Mouse (Mus musculus): ENCODE data around the gene Adrb1. TPM values are rescaled to one million over a fixed set of nuclear protein-coding genes. Genes with fewer than 3 reads are reported as not detected.
A peak's percentile ranks its signal among the peaks of the same experiment; 100 is the strongest.

The Adrb1 gene
- total and polyA plus RNA-seq, 3 experiments = not detected

DNA sequence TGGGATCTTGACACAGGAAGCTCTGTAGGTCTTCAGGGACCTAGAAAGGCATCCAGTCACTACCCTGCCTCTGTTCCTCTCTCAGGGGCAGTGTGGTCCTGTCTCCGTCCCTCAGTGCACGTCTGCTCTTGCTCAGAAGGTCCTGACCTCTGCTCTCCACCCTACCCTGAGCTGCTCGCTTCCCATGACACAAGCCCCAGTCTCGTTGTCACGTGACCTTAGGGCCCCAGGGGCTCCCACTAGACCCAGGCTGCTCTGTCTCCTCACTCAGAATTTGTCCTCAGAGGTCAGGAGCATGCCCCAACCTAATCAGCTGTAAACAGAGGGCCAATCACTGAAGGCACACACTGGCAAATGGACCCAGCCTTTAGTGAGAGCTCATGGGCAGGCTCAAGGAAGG, 29.5 kb upstream of the Adrb1 start:
- Histone ChIP-seq H3K36me3 (ENCODE audit: control insufficient read depth in 1 of 2, insufficient read depth in 2 of 2, low read length in 2 of 2) (no peaks in the 10 kb centered on the region), H3K4me3 (ENCODE audit: control insufficient read depth in 1 of 2, insufficient read depth in 1 of 2, low read depth in 2 of 2, low read length in 2 of 2) (no peak overlapping the region), H3K27me3 (ENCODE audit: control insufficient read depth in 1 of 2, insufficient read depth in 2 of 2, low read length in 2 of 2) (peaks cover 0 to 9% of the 10 kb centered on the region in 2 experiments; a peak in 2 of 4 replicates), H3K27ac (ENCODE audit: control insufficient read depth, low read depth, low read length) (no peak overlapping the region), H3K9ac (ENCODE audit: control insufficient read depth, low read depth, low read length, poor library complexity, severe bottlenecking) (no peak overlapping the region), H3K79me2 (ENCODE audit: control insufficient read depth, insufficient read depth, low read length, poor library complexity) (no peaks in the 10 kb centered on the region), H3K4me1 (ENCODE audit: control insufficient read depth in 1 of 2, insufficient read depth in 2 of 2, low read length in 2 of 2) (no peaks in the 10 kb centered on the region), H3K9me3 (replicated peaks; ENCODE audit: insufficient read depth, low read length) (no peaks in the 10 kb centered on the region)
- no peak for DNase-seq (ENCODE audit: low read depth, low spot score)
- peak; percentile 62 for TF ChIP-seq USF1 (IDR thresholded peaks at IDR 0.05; ENCODE audit: low read depth, low read length)
- TF ChIP-seq ZNF384 (IDR thresholded peaks at IDR 0.05; ENCODE audit: low read depth, low read length) = no peak

DNA sequence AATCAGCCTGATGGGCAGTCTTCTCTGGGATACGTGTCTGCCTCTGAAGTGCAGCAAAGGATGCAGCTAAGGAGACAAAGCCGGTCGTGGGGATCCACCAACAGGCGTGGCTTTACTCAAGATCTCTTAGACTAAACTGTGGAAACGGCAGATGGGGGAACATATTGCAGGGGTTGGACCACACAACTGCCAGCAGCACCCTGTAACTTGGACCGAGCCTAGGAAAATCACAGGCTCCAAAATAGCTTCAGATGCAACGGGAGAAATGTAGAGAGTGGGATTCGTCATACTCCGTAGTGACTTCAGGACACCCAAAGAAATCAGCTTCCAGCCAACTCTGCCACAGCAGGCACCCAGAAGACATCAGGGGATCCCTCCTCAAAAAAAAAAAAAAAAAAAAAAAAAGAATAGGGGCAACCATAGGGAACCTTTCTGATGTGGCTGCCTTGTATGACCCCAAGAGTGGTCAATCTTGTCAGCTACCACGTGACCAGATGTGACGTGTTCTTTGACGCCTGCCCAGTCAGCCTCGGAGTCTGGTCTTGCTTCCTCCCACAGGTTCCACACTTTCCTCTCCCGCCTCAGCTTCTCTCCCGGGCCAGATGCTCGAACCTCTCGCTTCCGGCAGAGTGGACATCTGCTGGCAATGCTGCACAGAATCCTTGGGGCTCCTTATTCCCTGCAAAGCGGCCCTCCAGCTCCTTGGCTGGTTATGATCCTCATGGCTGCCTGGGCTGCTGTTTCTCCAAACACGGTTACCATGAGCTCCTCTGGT, 24.4 kb upstream of the Adrb1 start:
- H3K9me3 ChIP-seq (replicated peaks; ENCODE audit: insufficient read depth, low read length) = no peaks in the 10 kb centered on the region
- no peaks in the 10 kb centered on the region for H3K79me2 ChIP-seq (ENCODE audit: control insufficient read depth, insufficient read depth, low read length, poor library complexity)
- no peaks in the 10 kb centered on the region for H3K36me3 ChIP-seq (ENCODE audit: control insufficient read depth in 1 of 2, insufficient read depth in 2 of 2, low read length in 2 of 2)
- no peak overlapping the region for H3K4me3 ChIP-seq (ENCODE audit: control insufficient read depth in 1 of 2, insufficient read depth in 1 of 2, low read depth in 2 of 2, low read length in 2 of 2)
- H3K9ac ChIP-seq (ENCODE audit: control insufficient read depth, low read depth, low read length, poor library complexity, severe bottlenecking) = no peak overlapping the region
- no peak overlapping the region for H3K27ac ChIP-seq (ENCODE audit: control insufficient read depth, low read depth, low read length)
- TF ChIP-seq TBP (IDR thresholded peaks at IDR 0.05; ENCODE audit: low read depth, low read length) (no peak), HCFC1 (IDR thresholded peaks at IDR 0.05; ENCODE audit: low read depth, low read length) (no peak), NRF1 (IDR thresholded peaks at IDR 0.05; ENCODE audit: insufficient read depth, low read depth, low read length, poor library complexity, severe bottlenecking) (no peak), SIN3A (IDR thresholded peaks at IDR 0.05; ENCODE audit: low read length) (no peak), TCF12 (IDR thresholded peaks at IDR 0.05; ENCODE audit: low read depth, low read length) (no peak), RAD21 (IDR thresholded peaks at IDR 0.05; ENCODE audit: low read depth, low read length) (no peak), CHD1 (IDR thresholded peaks at IDR 0.05; ENCODE audit: low read depth, low read length) (no peak), MAX (IDR thresholded peaks at IDR 0.05; ENCODE audit: low read length) (no peak), KAT2A (conservative IDR thresholded peaks at IDR 0.05; ENCODE audit: low read depth, low read length) (no peak), MAFK (IDR thresholded peaks at IDR 0.05; ENCODE audit: borderline replicate concordance, low read depth, low read length) (no peak), JUND (IDR thresholded peaks at IDR 0.05; ENCODE audit: low read depth, low read length) (no peak), POLR2AphosphoS5 (IDR thresholded peaks at IDR 0.05; ENCODE audit: borderline replicate concordance, low read depth, low read length) (no peak), ZC3H11A (IDR thresholded peaks at IDR 0.05; ENCODE audit: low read depth, low read length) (no peak), CHD2 (IDR thresholded peaks at IDR 0.05; ENCODE audit: low read length) (no peak)
- no peak for DNase-seq (ENCODE audit: low read depth, low spot score)
- no peaks in the 10 kb centered on the region for H3K4me1 ChIP-seq (ENCODE audit: control insufficient read depth in 1 of 2, insufficient read depth in 2 of 2, low read length in 2 of 2)
- H3K27me3 ChIP-seq (ENCODE audit: control insufficient read depth in 1 of 2, insufficient read depth in 2 of 2, low read length in 2 of 2) = peaks cover 0 to 2% of the 10 kb centered on the region in 2 experiments; a peak in 2 of 4 replicates

Data from MEL (cell line).